Mouse (Mus musculus) midbrain, embryonic 14.5 days (tissue): Measurements from ENCODE around the gene Mvb12a. TPM values are rescaled to one million over a fixed set of nuclear protein-coding genes. Genes with fewer than 3 reads are reported as not detected.
A peak's percentile ranks its signal among the peaks of the same experiment; 100 is the strongest.

Experiments used
- ATAC-seq: fragments of 200-750 bp; cut with Nextera tagmentation; 2 replicates; pipeline ENCODE4 v1.8.0; 2017; ENCODE audit warnings: moderate number of reproducible peaks, moderate library complexity; ENCODE audit not compliant: low FRiP score, low TSS enrichment
- DNase-seq: peaks from one replicate; pipeline ENCODE4 v3.0.0-alpha.2; 2015
- H3K27ac ChIP-seq: fragments of 300-500 bp; sonication (generic); replicated peaks from 2 replicates; pipeline ENCODE4 v1.5.1; 2014; ENCODE audit warnings: mild to moderate bottlenecking, low read depth, low read length, moderate library complexity
- H3K27me3 ChIP-seq: fragments of 300-500 bp; sonication (generic); 2 replicates; pipeline ENCODE4 v1.6.1; 2014; ENCODE audit warnings: low read length, control low read depth, mixed read lengths; ENCODE audit not compliant: control insufficient read depth, insufficient read depth
- H3K36me3 ChIP-seq: fragments of 300-500 bp; sonication (generic); 2 replicates; pipeline ENCODE4 v1.6.1; 2014; ENCODE audit warnings: low read length, control low read depth; ENCODE audit not compliant: control insufficient read depth, insufficient read depth
- H3K4me1 ChIP-seq: fragments of 300-500 bp; sonication (generic); 2 replicates; pipeline ENCODE4 v1.6.1; 2014; ENCODE audit warnings: mild to moderate bottlenecking, antibody characterized with exemption, low read length, control low read depth; ENCODE audit not compliant: control insufficient read depth, insufficient read depth
- H3K4me2 ChIP-seq: fragments of 300-500 bp; sonication (generic); 2 replicates; pipeline ENCODE4 v1.6.1; 2014; ENCODE audit warnings: mild to moderate bottlenecking, low read length, moderate library complexity
- H3K4me3 ChIP-seq: fragments of 300-500 bp; sonication (generic); replicated peaks from 2 replicates; pipeline ENCODE4 v1.5.1; 2014; ENCODE audit warnings: low read depth, low read length
- H3K9ac ChIP-seq: fragments of 300-500 bp; sonication (generic); replicated peaks from 2 replicates; pipeline ENCODE4 v1.6.1; 2014; ENCODE audit warnings: mild to moderate bottlenecking, low read length, moderate library complexity
- H3K9me3 ChIP-seq: fragments of 300-500 bp; sonication (generic); 2 replicates; pipeline ENCODE4 v1.6.1; 2016; ENCODE audit warnings: low read length, control low read depth, mixed read lengths; ENCODE audit not compliant: control insufficient read depth
- WGBS: fragments of 180-500 bp; shearing (Covaris S2); extraction: QIAGEN DNeasy Blood & Tissue Kit; methylation state at CpG from one replicate; pipeline ENCODE4 v1.1.7; 2014; 5-methylcytosine and 5-hydroxymethylcytosine counted together
- polyA plus RNA-seq: library from polyadenylated mRNA; unstranded; fragments of >200 nt; fragmentation: Nextera tagmentation; extraction: Ambion mirVana; gene quantifications from 2 replicates; pipeline ENCODE4 v1.2.1, GENCODE M21; 2014

The Mvb12a gene
- polyA plus RNA-seq, result 54.6 and 61.5 TPM in 2 replicates

DNA sequence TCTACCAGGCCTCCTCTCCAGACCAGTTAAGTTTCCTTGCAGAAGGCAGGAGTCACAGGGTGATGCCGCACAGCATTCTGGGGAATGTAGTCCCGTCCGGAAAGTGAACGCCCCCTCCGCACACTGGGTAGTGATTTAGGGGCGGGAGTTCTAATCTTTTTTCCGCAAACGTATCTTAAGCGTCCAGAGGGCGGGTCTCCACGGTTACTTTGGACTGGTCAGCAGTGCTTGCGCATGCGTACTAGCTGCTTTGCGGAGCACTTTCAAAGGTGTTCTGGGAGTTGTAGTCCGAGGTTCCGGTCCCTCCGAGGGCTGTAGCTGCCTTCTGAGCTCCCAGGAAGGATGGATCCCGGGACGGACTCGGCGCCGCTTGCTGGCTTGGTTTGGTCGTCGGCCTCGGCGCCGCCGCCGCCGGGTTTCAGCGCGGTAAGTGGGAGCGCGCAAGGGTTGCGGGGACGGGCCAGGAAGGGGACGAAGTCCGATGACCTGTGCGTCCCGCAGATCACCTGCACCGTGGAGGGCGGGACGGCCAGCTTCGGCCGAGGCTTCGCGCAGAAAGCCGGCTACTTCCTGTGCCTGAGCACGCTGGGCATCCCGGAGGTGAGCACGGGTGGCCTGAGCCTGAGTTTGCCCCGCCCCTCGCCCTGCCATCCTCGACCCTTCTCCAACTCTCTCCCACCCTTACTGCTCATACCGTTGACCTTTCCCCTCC is at the start of gene Mvb12a:
TSS of gene Mvb12a (plus strand) at position 291 of the 712 bp plus-strand sequence.
- ATAC-seq, result peak; percentile 95
- 0 out of 2 replicates have a peak within 1 kb of the TSS, but pooled peaks have one; percentile 56 for H3K27ac ChIP-seq
- H3K4me1 ChIP-seq, result peaks cover 7% of the 10 kb centered on the region
- peaks cover 24% of the 10 kb centered on the region for H3K36me3 ChIP-seq
- H3K4me3 ChIP-seq, result peak within 1 kb of the TSS; percentile 84
- peak within 1 kb of the TSS; percentile 77 for H3K9ac ChIP-seq
- no peaks in the 10 kb centered on the region for H3K9me3 ChIP-seq
- peak within 1 kb of the TSS; percentile 85 for H3K4me2 ChIP-seq
- 0% methylated on average over 55 of the region's 55 CpGs for WGBS
- H3K27me3 ChIP-seq, result peaks cover 10% of the 10 kb centered on the region
- DNase-seq, result peak; percentile 99

DNA sequence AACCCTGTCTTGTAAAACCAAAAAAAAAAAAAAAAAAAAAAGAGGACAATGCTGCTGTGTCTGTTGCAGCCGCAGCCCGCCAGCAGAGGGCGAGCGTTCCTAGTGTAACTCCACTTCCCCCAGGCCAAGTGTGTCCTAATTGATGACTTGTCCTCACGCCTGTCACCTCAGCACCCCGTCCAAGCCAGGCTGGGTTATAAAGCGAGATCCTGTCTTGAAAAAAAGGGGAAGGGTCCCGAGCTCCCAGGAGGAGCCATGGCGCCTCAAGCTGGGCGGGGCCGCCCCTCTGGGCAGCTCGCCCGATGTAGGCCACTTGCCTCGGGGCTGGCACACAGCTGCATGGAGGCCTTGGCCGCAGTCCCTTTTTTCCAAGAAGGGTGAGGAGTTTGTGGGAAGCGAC is 47.7 kb upstream of the Mvb12a start:
- ATAC-seq, result peak; percentile 76
- 31% methylated on average over 16 of the region's 16 CpGs for WGBS
- Histone ChIP-seq H3K4me2 (no peak overlapping the region), H3K4me1 (no peaks in the 10 kb centered on the region), H3K9me3 (no peaks in the 10 kb centered on the region), H3K9ac (no peak overlapping the region), H3K36me3 (peaks cover 25% of the 10 kb centered on the region), H3K27me3 (no peaks in the 10 kb centered on the region), H3K4me3 (no peak overlapping the region), H3K27ac (no peak overlapping the region)
- DNase-seq, result peak; percentile 90

DNA sequence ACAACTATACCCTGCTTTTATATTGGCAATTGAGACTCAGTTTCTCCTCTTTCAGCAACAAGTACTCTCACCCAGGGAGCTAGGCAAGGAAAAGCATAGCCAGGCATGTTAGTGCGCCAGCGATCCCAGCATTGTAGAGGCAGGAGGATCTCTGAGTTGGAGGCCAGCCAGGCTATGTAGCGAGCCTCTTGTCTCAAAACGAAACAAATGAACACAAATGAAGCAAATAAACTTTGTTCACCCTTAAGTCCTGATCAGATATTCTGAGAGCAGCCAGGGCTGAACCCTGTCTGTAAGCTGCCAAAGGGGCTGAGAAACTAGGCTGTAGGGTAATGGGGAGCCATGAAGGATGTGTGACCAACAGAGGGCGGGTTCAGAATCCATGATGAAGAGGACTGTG is 46.9 kb upstream of the Mvb12a start:
- H3K9me3 ChIP-seq, result no peaks in the 10 kb centered on the region
- no peaks in the 10 kb centered on the region for H3K27me3 ChIP-seq
- peaks cover 25% of the 10 kb centered on the region for H3K36me3 ChIP-seq
- no peak overlapping the region for H3K9ac ChIP-seq
- ATAC-seq (no peak), DNase-seq (no peak)
- H3K4me3 ChIP-seq, result no peak overlapping the region
- 90% methylated on average over 5 of the region's 5 CpGs for WGBS
- no peak overlapping the region for H3K27ac ChIP-seq
- no peaks in the 10 kb centered on the region for H3K4me1 ChIP-seq
- H3K4me2 ChIP-seq, result no peak overlapping the region

DNA sequence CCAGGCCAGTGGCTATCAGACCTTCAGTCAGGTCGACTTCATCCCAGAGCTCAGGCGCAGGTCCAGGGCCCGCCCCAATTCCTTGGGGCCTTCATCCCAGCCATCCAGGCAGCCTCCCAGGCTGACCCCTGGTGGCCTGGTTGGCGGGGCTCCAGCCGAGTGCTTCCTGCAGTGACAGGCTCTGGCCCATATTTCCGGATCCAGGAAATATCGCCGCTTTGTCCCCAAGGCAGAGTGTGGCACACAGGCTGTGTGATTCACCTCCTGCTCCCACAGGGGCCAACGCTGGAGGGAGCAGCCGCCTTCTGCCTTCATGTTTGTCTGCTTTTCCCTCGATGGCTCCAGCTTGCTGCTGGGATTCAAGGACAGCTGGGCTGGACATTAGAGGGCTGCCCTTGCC is 46.2 kb upstream of the Mvb12a start:
- DNase-seq (no peak), ATAC-seq (no peak)
- no peak overlapping the region for H3K4me2 ChIP-seq
- no peak overlapping the region for H3K4me3 ChIP-seq
- no peak overlapping the region for H3K9ac ChIP-seq
- WGBS, result 64% methylated on average over 11 of the region's 11 CpGs
- H3K4me1 ChIP-seq, result no peaks in the 10 kb centered on the region
- no peaks in the 10 kb centered on the region for H3K27me3 ChIP-seq
- H3K36me3 ChIP-seq, result peaks cover 18% of the 10 kb centered on the region
- no peaks in the 10 kb centered on the region for H3K9me3 ChIP-seq
- no peak overlapping the region for H3K27ac ChIP-seq

DNA sequence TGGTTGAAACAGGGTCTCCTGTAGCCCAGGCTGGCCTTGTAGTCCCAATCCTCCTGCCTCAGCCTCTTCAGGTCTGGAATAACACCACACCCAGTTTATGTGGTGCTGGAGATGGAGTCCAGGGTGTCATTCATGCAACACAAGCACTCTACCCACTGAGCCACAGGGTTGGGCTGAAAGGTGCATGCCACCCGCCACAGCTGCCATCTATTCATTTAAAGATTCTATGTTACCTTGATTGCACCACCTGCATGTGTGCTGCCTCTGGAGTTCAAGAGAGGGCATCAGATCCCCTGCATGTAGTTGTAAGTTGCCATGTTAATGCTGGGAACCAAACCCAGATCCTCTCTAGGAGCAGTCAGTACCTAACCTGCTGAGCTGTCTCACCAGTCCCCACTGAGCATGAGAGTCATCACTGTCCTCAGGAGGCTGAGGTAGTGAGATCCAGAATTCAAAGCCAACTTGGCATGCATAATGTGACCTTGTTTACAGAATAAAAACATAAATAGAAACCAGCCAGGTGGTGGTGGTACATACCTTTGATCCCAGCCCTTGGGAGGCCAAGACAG is 45.6 kb upstream of the Mvb12a start:
- WGBS, result 83% methylated on average over 1 of the region's 1 CpGs
- Histone ChIP-seq H3K4me3 (no peak overlapping the region), H3K9ac (no peak overlapping the region; the same call in 1 of the 2 replicates), H3K27ac (no peak overlapping the region), H3K4me1 (no peaks in the 10 kb centered on the region), H3K9me3 (no peaks in the 10 kb centered on the region), H3K4me2 (no peak overlapping the region), H3K36me3 (peaks cover 11% of the 10 kb centered on the region), H3K27me3 (no peaks in the 10 kb centered on the region)
- no peak for ATAC-seq
- DNase-seq, result no peak

DNA sequence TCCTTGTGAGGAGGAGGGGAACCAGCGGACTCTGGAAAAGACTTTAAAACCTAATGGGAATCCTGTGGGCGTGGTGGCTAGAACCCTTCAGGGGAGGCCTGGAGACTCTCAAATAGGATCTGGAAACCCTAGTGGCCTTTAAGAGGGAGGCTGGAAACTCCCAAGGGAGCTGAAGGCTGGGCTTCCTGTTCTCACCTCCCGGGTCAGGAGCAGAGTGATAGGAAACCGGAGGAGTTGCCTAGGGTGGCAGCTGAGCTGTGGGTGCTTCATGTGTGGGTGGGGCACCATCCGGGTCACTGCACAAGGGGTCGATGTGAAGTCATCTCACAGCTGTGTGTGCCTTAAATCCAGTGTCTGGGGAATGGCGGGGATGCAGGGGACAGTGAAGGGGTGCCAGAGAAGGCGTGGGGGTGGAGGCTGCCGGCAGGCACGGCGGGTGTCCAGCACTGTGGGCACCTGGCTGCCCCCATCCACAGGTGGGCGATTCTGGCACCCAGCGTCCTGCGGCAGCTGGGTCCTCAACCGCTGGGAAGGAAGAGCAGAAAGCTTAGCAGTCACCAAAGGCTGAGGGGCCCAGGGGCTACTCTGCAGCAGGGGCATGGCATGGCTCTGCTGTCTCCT is 44.7 kb upstream of the Mvb12a start:
- Histone ChIP-seq H3K9me3 (no peaks in the 10 kb centered on the region), H3K4me2 (no peak overlapping the region), H3K9ac (no peak overlapping the region), H3K4me1 (no peaks in the 10 kb centered on the region), H3K27ac (no peak overlapping the region), H3K27me3 (no peaks in the 10 kb centered on the region), H3K36me3 (peaks cover 4% of the 10 kb centered on the region; the same call in 1 of the 2 replicates), H3K4me3 (no peak overlapping the region)
- WGBS, result 28% methylated on average over 15 of the region's 15 CpGs
- DNase-seq (no peak), ATAC-seq (no peak)

DNA sequence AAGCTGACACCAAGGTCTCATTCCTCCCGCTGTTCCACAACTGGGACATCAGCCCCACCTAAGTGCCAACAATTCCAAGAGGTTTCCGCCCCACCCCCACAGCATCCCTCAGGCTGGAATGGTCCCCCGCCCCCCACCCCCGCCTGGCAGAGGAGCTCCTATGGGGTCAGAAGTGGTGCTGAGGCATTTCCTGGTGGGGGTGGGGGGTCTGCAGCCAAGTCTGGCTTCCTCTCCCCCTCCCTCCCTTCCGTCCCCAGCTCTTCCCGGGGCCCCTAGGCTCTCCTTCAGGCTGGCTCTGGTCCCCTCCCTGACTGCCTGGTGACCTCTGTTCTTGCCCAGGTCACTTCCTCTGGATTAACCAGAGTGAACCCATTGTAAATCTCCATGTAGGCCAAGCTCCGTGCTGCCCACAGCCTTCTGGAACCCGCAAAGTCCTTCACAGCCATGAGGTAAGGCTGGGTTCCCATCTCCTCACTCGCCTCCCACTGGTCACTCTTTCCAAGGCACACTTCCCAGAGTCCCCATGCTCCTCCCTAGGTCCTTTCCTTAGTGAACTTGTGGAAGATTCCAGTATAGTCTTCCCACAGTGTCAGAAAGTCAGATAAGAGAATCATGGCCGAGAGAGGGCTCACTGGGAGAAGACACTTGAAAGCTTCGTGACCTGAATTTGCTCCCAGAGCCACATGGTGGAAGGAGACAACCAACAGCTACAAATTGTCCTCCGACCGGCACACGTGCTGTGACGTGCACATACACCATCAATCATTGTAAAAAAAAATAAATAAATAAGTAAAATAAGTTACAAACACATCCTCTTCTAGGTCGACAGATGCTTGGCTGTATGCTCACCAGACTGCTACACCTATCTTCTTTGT is 43.7 kb upstream of the Mvb12a start:
- H3K9me3 ChIP-seq, result no peaks in the 10 kb centered on the region
- WGBS, result 50% methylated on average over 16 of the region's 16 CpGs
- no peak overlapping the region for H3K9ac ChIP-seq
- no peak overlapping the region for H3K4me2 ChIP-seq
- no peak overlapping the region for H3K27ac ChIP-seq
- no peaks in the 10 kb centered on the region for H3K27me3 ChIP-seq
- no peaks in the 10 kb centered on the region for H3K4me1 ChIP-seq
- no peak for ATAC-seq
- DNase-seq, result no peak
- no peak overlapping the region for H3K4me3 ChIP-seq
- H3K36me3 ChIP-seq, result no peaks in the 10 kb centered on the region

DNA sequence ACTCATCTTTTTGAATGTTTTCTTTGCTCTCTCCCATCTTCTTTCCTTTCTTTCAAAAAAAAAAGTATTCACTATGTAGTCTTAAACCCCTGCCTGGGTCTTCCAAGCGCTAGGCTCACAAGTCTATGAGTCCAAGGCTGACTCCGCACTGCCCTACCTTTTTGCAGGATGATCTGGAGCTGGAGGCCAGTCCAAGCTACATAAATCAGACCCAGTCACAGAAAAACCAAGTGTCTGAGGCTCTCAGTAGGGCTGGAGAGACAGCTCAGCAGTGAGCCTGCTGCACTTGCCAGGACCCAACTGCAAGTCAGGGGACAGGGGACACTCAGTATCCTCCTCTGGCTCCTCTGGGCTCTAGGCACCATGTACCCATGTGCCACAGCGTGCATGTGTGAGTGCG is 38.4 kb upstream of the Mvb12a start:
- H3K9ac ChIP-seq, result no peak overlapping the region
- H3K27me3 ChIP-seq, result peaks cover 34% of the 10 kb centered on the region
- no peak overlapping the region for H3K27ac ChIP-seq
- H3K9me3 ChIP-seq, result no peaks in the 10 kb centered on the region
- 90% methylated on average over 4 of the region's 4 CpGs for WGBS
- H3K4me3 ChIP-seq, result no peak overlapping the region
- H3K4me2 ChIP-seq, result no peak overlapping the region
- H3K4me1 ChIP-seq, result no peaks in the 10 kb centered on the region
- no peaks in the 10 kb centered on the region for H3K36me3 ChIP-seq
- DNase-seq, result no peak
- no peak for ATAC-seq
